Mouse (Mus musculus) 3T3-L1 (cell line): ENCODE measurements around the gene Rnf215.
"Not testable (repeated sequence)": the region's sequence is repeated elsewhere in the genome, so short reads cannot be mapped to it uniquely, and the experiment has no call there.

Experiments
- DNase-seq: peaks from one replicate; pipeline ENCODE4 v3.0.0-alpha.2; 2015; ENCODE audit warnings: low read depth, low spot score

Rnf215 gene

DNA sequence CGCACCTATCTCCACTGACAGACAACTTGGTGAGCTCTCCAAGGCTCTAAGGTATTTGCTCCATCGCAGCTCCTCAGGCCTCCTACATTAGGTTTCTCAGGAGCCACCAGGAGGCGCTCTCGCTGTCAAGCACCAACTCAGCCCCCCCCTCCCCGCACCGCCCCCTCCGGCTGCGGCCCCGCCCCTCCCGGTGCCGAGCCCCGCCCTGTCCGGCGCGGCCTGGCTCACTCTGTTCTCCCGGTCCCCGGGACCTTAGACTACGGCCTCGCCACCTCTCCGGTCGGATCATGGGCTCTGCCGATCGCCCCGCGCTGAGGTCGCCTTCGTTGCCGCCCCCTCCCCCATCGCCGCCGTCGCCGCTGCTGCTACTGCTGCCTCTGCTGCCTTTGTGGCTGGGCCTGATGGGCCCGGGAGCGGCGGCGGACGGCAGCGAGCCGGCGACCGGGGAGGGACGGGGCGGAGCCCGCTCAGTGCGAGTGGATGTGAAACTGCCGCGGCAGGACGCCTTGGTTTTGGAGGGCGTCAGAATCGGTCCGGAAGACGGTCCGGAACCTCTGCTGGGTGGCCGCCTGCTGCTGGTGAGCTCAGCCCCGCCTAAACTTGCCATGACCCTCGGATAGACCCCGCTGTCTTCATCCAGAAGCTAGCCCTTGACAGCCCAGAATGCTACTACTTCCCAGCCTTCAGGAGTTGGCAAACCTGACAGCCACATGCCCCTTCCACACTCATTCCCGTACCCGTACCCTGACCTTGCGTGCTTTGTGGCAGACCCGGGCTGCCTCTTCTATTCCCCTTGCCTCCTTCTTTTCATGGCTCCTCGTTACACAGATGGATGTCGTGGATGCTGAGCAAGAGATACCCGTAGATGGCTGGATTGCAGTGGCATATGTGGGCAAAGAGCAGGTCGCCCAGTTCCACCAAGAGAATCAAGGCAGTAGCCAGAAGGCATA is at the start of gene Rnf215:
Gene Rnf215 (plus strand): TSS at position 217 of the 950 bp plus-strand sequence.
- peak; percentile 92 for DNase-seq

DNA sequence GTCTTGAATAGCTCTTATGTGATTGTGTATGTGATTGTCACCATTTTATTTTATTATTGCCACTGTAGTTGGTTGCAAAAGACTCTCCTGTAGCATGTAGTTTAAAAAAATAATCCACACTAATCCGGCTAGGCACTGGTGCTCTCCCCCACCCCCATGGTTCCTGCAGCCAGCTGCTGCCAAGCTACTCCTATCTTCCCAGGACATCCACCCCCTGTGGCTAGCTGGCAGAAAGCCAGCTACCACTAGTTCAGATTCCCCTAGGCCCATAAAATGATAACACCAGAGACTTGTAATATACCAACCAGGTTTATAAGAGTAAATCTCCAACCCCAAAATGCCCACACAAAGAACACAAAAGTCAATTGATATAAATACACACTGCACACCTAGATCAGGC is 48.8 kb upstream of the Rnf215 start:
- DNase-seq = no peak

DNA sequence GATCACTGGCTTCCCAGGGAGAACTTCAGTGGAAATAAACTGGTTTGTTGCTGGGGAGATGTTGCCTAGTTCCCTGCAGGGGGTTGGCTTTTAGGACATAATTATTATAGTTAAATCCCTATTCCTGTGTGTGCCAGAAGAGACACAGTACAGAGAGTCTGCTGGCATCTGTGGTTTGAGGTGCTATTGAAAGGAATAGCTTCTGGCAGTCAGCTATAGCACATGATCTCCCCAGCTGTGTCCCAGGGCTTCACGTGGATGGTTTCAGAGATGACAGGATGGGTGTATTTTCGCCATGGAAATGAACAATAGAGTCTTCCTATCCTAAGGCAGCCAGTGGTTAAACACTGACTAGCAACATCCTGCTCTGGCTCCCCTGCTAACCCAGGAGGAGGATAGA is 47.7 kb upstream of the Rnf215 start:
- DNase-seq = no peak

DNA sequence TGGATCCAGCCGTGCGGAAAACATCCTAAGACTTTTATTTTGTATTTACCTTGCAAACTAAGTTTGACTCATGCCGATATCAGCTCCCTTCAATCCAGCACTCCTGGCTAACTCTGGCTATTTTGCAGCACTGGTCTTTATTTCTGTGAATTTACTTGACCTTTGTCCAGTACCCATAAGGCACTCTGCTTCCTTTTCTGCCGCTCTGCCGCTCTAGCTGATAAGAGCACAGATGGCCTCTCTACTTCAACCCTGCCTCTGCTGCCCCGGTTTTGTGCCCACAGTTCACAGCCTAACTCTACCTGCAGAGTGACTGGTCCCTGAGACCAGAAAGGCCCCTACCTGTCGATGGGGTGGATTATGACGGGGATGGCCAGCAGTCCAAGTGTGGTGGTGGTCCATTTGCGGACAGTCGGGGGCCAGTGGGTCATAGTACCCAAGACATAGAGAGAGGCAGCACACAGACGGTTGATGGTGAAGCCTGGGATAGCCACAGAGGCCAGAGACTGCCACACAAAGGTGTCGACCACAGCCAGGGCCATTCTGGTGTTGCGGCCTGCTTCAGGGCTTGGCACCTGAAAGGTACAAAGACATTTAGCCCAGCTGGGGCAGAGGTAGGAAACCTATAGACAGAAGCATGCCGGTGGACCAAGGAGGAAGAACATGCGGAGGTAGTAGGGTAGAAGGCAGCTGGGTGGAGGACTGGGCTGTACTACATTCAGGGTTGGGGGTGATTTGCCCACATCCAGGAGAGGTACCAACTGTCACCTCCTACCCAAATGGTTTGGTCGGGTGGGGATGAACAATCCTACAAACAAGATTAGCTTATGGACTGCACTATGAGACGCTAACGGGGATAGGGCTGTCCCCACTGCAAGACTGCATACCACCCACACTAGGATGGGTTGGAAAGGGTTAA is 41.3 kb upstream of the Rnf215 start:
- DNase-seq = no peak

DNA sequence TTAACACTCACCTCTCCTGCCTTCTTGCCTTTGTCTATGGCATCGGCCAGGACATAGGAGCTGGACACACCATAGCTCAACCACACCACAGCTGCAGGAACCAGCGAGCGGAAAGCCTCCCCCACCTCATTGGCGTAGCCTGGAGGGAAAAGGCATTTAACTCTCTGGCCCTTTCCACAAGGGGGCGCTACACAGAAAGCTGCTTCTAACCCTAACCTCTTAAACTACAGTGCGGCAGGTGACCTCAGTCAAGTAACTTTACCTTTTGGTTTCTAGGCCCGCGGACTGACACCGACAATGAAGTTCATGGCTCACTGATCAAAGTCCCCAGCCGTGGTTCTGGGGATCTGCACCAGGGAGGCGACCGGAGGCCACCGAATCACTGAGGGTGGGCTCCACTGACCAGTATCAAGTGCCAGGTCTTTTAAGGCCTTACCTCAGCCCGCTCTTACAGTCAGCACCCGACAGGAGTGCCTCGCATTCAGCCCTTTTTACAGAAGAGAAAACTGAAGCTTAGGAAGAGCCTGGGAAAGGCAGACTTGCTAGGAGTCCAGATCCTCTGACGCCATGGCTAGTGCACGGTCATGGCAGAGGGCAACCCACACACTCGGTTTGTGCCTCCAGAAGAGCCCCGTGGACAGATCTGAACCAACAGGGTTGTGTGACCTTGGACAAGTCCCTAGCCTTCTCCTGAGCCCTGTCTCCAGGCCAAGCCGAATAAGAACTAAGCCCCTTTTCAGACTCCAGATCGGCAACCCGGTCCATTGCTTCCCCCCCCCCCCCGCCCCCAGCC is 40.4 kb upstream of the Rnf215 start:
- peak; percentile 37 for DNase-seq

DNA sequence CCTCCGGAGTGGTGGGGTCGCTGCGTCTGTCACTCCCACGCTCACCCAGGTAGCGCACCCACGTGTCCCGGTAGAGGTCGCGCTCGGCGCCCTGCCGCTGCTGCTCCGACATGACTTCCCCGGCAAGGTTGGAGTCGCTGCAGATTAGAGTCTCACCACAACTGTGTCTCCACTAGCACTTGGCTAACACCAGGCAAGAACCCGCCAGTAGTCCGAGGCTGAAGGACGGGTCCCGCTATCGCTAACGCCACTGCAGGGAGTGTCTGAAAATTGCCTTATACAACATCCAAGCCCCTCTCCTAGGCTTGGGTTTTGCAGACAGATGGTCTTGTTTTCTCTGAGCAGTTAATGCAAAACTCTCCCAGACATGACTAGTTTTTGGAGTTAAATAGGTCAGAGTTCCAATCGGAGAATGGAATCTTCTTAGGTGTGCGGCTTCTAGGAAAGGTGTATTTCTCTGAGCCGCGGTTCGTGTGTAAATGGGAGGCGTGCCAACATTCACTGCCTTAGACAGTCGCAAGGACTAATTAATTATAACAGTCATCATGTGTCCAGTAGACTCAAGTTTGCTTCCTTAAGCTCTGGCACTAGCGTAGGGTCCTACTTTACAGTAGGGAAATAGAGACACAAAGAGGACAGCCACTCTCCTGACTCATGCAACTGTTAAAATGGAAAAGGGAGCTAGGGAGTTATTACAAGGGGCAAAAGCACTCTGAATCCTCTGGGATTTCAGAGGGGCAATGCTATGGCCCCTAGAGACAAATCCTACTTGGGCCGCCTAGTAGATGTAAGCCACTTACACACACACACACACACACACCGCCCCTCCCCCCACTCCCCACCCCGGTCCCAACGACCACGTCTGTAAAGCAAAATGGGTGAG is 39.6 kb upstream of the Rnf215 start, which contains the start of gene Mtfp1:
Gene Mtfp1 (minus strand): TSS at position 275 of the 883 bp plus-strand sequence.
- peak; percentile 36 for DNase-seq

DNA sequence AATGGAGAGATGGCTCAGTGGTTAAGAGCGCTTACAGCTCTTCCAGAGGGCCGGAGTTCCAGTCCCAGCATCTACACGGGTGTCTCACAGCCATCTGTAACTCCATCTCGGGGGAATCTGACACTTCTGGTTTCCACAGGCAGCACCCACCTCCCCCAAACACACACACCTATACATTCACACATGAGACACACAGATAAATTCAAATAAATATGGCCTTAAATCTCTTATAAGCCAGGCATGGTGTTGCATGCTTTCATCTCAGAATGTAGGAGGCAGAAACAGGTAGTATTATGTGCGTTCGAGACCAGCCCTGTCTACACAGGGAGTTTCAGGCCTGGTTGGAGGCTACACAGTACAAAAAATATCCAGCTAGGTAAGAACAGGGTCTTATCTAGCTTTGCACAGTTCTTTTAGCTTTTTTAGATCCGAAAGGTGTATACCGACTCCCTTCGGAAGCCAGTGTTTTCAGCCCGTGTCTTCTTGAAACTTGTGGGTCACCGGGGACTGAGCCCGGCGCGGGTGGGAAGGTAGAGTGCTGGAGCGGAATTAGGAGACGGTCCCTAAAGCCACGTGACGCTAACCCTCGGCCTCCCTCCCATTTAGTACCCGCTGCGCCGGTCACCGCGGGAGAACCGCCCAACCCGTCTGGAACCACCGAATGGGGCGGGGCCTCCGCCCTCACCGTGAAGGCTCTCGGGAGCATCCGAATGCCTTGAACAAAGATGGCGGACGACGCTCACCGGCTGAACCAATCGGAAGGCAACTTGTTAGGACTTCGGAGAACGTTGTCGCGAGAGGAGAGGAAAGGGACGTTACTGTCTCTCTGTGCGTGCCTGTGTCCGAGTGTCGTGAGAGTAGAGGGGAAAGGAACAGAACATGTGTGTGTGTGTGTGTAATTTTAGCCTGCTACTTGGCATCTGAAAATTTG is 38.7 kb upstream of the Rnf215 start:
- peak; percentile 99 for DNase-seq

DNA sequence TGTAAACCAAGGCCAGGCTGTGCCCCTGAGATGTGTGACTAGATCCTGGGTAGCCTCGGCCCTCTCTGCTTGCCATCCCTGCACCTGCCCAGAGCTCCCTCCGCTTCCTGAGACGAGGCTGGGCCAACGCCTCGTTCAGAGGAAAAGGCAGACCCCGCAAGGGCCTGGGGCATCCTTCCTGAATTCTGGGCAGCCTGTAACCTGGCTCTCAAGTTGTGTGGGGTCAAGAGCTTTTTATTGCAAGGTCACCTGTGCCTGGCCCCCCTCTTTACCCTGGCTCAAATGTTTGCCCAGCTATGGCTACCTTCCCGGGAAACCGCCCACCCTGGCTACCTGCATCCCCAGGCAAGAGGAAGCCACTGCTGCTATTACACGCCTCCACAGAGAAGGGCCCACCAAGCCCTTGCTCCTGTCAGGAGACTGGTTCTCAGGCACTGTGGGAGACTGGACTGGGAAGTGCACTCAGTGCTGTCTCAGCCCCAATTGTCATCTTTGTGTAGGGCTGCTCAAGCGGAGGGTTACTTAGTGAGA is 37.8 kb upstream of the Rnf215 start:
- DNase-seq = no peak

DNA sequence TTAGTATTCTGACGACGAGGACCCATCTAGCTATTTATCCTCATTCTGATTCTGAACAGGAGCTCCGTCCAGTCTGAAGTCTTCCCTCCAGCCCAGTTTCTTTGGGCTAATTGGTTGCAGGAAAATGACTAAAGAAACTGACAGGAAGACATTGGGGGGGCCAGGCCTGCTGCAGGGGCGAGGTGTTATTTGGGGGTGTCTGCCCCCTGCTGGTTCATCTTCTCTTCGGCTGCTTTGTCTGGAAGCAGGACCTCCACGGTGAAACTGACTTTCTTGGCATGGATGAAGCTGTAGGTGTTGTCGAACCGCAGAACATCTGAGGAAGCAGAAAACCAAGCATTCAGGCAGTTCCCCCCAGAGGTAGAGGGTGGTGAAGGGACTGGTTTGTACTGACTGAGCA is 36.9 kb upstream of the Rnf215 start:
- no peak for DNase-seq

DNA sequence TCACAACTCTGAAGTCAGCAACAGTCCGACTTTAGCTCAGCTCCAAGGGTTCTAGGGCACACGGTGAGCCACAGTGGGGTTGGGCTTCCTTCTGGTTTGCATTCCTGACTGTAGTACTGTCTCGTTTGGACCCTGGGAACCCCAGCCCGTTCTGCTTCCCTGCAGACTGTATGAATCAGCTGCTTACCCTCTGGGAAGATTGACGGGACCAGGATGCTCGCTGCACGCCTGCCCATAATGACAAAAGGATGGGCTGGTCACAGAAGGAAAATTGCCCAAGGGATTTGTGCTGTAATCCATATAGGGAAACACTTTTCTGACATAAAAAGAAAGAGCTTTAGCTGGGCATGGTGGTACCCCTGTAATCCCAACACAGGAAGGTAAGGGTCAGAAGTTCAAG is 36.2 kb upstream of the Rnf215 start:
- peak; percentile 20 for DNase-seq

DNA sequence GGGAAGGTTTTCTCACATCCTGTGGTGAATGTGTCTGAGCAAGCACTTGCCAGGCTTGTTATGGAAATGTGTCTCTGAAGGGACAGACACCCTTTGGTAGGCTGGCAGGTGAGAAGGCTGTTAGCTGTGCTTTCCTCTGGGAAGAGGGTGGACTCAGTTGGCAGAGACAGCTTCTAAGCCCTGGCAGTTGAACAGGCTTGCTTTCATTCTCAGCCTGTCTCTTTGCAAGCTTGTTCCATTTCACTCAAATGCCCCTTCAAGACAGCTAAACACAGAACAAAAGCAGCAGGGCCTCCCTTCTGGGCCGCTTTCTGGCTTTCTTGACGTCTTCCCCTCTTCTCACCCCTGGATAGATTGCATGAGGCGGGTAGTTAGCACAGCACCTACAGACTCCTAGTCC is 35.6 kb upstream of the Rnf215 start:
- DNase-seq = no peak

DNA sequence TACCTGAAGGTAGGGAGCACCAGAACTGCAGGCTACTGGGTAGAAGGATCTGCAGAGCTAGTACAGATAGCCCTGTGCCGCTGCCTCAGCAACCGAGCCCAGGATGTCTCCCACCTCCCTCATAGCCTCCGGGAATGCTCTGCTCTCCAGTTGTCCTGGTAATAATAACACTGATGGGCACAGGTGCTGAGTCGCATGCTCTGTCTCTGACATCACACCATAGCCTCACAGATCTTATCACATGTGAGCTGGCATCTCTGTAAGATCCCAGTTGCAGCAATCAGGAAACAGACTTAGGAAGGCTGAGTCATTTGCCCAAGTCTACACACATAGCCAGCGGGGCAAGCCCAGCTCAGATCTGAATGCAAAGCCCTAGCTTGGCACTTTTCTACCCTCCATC is 33.2 kb upstream of the Rnf215 start:
- DNase-seq = peak; percentile 73

DNA sequence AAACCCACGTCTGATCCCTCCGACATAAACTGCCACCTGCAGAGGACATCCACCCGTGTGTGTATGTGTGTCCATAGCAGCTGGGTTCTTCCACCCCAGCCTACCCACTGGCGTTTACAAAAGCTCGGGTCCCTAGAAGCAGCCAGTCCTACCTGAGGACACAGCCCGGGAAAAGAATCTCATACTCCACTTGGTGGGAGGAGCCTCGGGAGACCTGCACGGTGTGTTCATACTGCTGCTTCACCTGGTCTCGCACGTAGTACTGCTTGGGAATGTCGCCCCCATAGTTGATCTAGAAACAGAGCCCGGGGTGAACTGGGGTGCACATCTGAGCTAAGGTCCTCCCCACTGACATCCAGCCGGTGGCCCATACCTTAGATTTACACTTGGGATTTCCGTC is 31.5 kb upstream of the Rnf215 start:
- no peak for DNase-seq

DNA sequence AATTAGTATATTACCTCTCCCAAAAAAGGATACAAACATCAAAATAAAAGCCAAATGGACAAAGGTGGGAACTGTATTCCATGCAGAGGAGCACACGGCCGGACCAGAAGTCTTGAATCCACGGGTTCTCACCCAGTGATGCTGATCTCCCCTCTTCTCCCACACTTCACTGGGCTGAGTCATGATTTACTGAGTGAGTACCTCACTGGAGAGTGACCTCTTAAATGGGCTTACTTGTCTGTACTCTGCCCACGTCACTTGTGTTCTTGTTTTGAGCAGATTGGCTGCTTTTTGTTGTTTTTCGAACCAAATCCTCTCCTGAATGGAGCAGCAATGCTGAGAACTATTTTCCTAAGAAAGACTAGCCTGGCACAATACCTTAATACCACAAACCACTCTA is 30.0 kb upstream of the Rnf215 start:
- no peak for DNase-seq

DNA sequence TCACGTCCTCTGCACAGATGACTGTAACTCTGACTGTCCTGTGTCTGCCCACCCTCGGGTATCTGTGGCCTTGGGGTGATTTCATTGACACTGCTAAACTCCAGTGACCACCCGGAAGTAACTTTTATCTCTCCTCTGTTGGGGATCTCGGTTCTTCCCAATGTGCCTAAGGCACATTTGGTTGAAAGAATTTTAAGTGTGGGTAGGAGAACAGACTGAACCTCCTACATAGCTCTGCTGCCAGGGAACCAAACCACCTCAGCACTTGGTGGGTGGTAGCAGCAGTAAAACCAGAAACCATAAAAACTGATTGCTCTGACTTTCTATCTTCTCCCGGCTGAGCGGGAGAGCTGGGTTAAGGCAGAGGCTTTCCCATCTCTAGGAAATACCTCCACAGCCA is 29.6 kb upstream of the Rnf215 start:
- DNase-seq = no peak

DNA sequence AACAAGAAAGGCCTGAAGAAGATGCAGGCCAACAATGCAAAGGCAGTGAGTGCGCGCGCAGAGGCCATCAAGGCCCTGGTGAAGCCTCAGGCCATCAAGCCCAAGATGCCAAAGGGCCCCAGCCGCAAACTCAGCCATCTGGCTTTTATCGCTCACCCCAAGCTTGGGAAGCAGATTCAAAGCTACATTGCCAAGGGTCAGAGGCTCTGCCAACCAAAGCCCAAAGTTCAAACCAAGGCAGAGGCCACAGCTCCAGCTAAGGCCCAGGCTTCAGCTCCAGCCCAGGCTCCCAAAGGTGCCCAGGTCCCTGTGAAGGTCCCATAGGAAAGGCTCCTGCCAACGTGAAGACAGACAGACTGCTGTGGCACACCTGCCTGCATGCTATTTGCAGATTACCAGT is 27.1 kb upstream of the Rnf215 start:
- DNase-seq = not testable (repeated sequence)

DNA sequence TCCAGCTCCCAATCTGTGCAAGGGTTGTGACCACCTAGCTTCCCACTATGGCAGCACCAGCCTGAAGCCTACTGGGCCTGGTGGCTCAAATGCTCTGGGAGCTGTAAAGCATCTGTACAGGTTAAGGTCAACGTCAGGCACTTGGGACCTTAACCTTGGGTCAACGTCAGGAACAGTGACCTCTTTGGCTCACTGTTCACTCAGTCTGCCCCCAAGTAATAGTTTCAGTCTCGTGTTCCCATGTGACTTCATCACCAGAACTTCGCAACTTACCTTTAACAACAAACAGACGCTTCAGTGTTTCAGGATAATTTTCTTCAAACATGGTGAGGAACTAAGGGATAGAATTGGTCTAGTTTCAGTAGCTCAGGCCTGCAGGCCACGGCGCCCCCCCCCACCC is 26.3 kb upstream of the Rnf215 start:
- no peak for DNase-seq

DNA sequence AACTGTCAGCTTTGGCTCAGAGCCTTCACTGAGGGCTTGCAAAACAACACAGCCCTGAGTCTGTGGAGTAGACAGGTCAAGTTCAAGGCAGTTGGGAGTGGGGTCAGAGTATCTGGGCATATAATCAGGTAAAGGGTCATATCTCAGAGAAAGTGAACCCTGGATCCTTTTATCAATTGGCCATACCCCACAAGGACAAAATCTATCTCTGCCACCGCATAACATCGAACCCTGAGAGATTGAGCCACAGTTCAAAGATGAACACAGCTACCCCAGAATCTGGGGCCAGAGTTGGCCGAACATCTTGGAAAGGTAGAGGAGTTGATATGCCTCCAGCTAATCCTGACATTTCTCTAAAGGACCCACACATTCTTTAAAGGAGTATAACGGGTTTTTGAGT is 23.0 kb upstream of the Rnf215 start:
- DNase-seq = no peak

DNA sequence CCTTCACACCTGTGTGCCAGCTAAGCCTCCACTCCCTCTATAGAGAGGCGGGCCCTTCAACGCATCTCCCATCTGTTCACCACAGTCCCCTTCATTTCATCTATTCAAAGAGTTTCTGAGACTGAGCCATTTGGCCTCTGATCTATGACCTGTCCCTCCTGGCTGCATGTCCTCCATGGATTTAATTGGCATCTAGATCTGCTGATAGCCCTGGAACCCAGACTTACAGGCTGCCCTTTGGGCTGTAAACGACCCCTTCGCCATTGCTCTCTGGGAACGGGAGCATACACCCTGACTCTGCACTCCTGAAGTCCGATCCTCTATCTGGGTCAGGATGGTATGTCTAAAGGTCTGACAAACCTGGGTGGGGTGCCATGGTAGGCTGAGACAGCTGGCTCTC is 22.1 kb upstream of the Rnf215 start:
- DNase-seq = no peak
